Mouse (Mus musculus) liver, embryonic 15.5 days (tissue): ENCODE data around the gene Mab21l3. TPM values are rescaled to one million over a fixed set of nuclear protein-coding genes. Genes with fewer than 3 reads are reported as not detected.
A peak's percentile ranks its signal among the peaks of the same experiment; 100 is the strongest.

Experiments
- ATAC-seq: fragments of 200-750 bp; cut with Nextera tagmentation; 2 replicates; pipeline ENCODE4 v1.8.0; 2017; ENCODE audit warnings: moderate number of reproducible peaks, mild to moderate bottlenecking, moderate library complexity; ENCODE audit not compliant: insufficient read depth
- H3K27ac ChIP-seq: fragments of 300-500 bp; sonication (generic); replicated peaks from 2 replicates; pipeline ENCODE4 v1.5.1; 2015; ENCODE audit warnings: mild to moderate bottlenecking, inconsistent platforms
- H3K27me3 ChIP-seq: fragments of 300-500 bp; sonication (generic); 2 replicates; pipeline ENCODE4 v1.6.1; 2015; ENCODE audit warnings: mild to moderate bottlenecking, inconsistent platforms
- H3K36me3 ChIP-seq: fragments of 300-500 bp; sonication (generic); replicated peaks from 2 replicates; pipeline ENCODE4 v1.6.1; 2015; ENCODE audit warnings: moderate library complexity, mild to moderate bottlenecking, inconsistent platforms
- H3K4me1 ChIP-seq: fragments of 300-500 bp; sonication (generic); replicated peaks from 2 replicates; pipeline ENCODE4 v1.6.1; 2015; ENCODE audit warnings: inconsistent platforms
- H3K4me2 ChIP-seq: fragments of 300-500 bp; sonication (generic); 2 replicates; pipeline ENCODE4 v1.6.1; 2015; ENCODE audit warnings: moderate library complexity, mild to moderate bottlenecking, inconsistent platforms
- H3K4me3 ChIP-seq: fragments of 300-500 bp; sonication (generic); replicated peaks from 2 replicates; pipeline ENCODE4 v1.5.1; 2015; ENCODE audit warnings: mild to moderate bottlenecking, inconsistent platforms
- H3K9ac ChIP-seq: fragments of 300-500 bp; sonication (generic); 2 replicates; pipeline ENCODE4 v1.6.1; 2015; ENCODE audit warnings: moderate library complexity, mild to moderate bottlenecking, inconsistent platforms
- H3K9me3 ChIP-seq: fragments of 300-500 bp; sonication (generic); replicated peaks from 2 replicates; pipeline ENCODE4 v1.6.1; 2016; ENCODE audit warnings: inconsistent platforms
- WGBS: fragments of 180-500 bp; shearing (Covaris S2); methylation state at CpG from one replicate; pipeline ENCODE4 v1.1.7; 2015; ENCODE audit warnings: mixed read lengths; ENCODE audit not compliant: insufficient replicate concordance; 5-methylcytosine and 5-hydroxymethylcytosine counted together
- polyA plus RNA-seq: library from polyadenylated mRNA; unstranded; fragments of >200 nt; fragmentation: Nextera tagmentation; extraction: Ambion mirVana; gene quantifications from 2 replicates; pipeline ENCODE4 v1.2.1, GENCODE M21; 2015

The Mab21l3 gene
- polyA plus RNA-seq, 1 experiment from 2014 or later = not detected

DNA sequence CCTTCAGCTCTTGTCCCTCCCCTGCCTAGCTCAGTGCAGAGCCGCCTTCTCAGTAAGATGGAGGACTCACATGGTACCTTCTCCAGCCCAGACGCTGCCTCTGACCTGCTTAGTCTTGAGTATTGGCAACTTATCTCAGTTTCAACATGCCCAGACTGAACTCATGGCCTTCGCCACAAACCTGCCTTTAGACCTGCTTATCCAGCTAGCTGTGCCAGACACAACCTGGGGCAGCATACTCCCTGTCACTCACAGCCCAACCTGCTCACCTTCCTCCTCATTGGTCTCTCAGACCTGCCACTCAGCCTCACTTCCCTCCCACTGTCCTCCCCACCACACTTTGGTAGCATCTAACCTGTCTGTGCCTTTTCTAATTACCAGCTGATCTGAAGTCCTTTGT, 32.8 kb downstream of the Mab21l3 start:
- WGBS = 43% methylated on average over 3 of the region's 3 CpGs
- H3K4me1 ChIP-seq = no peaks in the 10 kb centered on the region
- no peak overlapping the region for H3K4me3 ChIP-seq
- ATAC-seq = no peak
- no peak overlapping the region for H3K27ac ChIP-seq
- H3K9me3 ChIP-seq = no peaks in the 10 kb centered on the region
- H3K27me3 ChIP-seq = no peaks in the 10 kb centered on the region
- no peak overlapping the region for H3K4me2 ChIP-seq
- no peak overlapping the region for H3K9ac ChIP-seq
- H3K36me3 ChIP-seq = no peaks in the 10 kb centered on the region

DNA sequence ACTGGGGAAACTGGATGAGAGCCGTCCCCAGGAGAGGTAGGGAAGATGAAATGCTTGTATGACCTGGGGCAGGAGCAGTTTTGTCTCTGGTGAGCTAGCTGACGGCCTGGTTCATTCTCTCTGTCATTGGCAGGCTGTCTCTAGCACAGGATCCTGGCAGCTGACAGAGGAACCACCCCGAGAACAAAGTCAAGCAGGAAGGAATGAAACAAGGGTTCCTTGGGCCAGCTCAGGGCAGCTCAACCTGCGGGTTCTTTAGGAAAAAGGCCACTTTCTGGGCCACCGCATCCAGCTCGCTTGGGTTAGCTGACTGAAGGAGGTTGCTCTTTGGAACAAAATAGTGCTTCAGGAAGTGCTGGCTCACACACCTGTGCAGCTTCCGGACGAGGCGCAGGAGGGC, 34.0 kb downstream of the Mab21l3 start:
- WGBS = 56% methylated on average over 9 of the region's 9 CpGs
- H3K9ac ChIP-seq = no peak overlapping the region
- no peak overlapping the region for H3K4me3 ChIP-seq
- H3K27me3 ChIP-seq = no peaks in the 10 kb centered on the region
- H3K9me3 ChIP-seq = no peaks in the 10 kb centered on the region
- no peaks in the 10 kb centered on the region for H3K4me1 ChIP-seq
- no peak for ATAC-seq
- no peaks in the 10 kb centered on the region for H3K36me3 ChIP-seq
- H3K27ac ChIP-seq = no peak overlapping the region
- H3K4me2 ChIP-seq = no peak overlapping the region

DNA sequence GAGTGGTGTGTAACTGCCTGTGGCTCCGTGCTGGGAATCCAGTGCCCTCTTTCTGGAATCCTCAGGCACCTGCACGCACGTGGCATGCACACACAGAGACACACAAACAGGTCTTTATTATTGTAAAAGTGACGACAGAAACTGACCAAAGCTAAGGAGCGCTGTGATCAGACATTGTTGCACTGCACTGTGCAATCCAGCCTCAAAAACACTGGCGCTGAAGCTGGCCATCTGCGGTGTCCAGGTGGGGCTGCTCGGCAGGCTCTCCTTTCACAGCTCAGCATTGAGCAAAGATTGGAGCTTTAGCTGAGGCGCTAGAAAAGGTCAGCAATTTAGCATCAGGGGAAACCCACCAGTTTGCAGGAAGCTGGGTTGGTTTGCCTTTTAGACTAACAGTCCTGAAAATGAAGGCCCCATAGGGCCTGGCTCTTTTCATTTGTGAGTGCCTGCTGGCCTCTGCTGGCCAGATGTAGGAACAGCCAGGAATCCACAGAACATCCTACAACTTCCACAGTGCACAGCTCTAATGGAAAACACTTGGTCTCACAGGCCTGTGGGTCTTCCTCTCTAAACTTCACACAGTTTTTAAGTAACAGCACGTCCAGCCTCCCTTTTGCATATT, 36.3 kb downstream of the Mab21l3 start:
- 55% methylated on average over 10 of the region's 10 CpGs for WGBS
- no peak overlapping the region for H3K27ac ChIP-seq
- ATAC-seq = no peak
- H3K4me2 ChIP-seq = no peak overlapping the region
- no peak overlapping the region for H3K9ac ChIP-seq
- H3K27me3 ChIP-seq = no peaks in the 10 kb centered on the region
- no peak overlapping the region for H3K4me3 ChIP-seq
- no peaks in the 10 kb centered on the region for H3K9me3 ChIP-seq
- H3K36me3 ChIP-seq = no peaks in the 10 kb centered on the region
- no peaks in the 10 kb centered on the region for H3K4me1 ChIP-seq

GRCm38 (mm10) chr3:101811931-101812330, 36.8 kb downstream of the Mab21l3 start:
- H3K9ac ChIP-seq = no peak overlapping the region
- no peak overlapping the region for H3K4me2 ChIP-seq
- H3K4me3 ChIP-seq = no peak overlapping the region
- no peaks in the 10 kb centered on the region for H3K9me3 ChIP-seq
- H3K4me1 ChIP-seq = no peaks in the 10 kb centered on the region
- no peak for ATAC-seq
- 42% methylated on average over 4 of the region's 4 CpGs for WGBS
- no peak overlapping the region for H3K27ac ChIP-seq
- H3K27me3 ChIP-seq = no peaks in the 10 kb centered on the region
- no peaks in the 10 kb centered on the region for H3K36me3 ChIP-seq

GRCm38 (mm10) chr3:101807646-101808045, 41.1 kb downstream of the Mab21l3 start:
- 67% methylated on average over 6 of the region's 6 CpGs for WGBS
- ATAC-seq = no peak
- Histone ChIP-seq H3K4me2 (no peak overlapping the region), H3K9me3 (no peaks in the 10 kb centered on the region), H3K27me3 (no peaks in the 10 kb centered on the region), H3K36me3 (no peaks in the 10 kb centered on the region), H3K9ac (no peak overlapping the region), H3K4me3 (no peak overlapping the region), H3K27ac (no peak overlapping the region), H3K4me1 (peaks cover 5% of the 10 kb centered on the region)

DNA sequence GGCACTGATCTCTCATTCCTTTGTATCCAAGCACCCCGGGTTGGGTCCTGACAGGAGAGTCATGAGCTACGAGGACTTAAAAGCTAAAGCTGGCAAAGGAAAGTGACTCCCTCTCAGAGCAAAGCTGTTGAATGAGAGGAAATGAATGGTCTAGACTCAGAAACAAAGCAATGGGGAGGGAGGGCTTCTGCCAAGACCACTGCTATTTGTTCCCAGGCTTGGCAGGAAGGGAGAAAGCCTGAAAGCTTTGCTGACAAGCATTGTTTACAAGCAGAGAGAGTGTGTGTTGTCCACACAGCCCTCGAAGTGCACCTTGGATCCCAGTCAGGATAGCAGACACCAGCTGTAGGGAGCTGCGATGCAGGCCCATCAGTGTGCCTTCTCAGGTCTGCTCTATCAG, 41.8 kb downstream of the Mab21l3 start:
- Histone ChIP-seq H3K27ac (no peak overlapping the region), H3K9me3 (no peaks in the 10 kb centered on the region), H3K4me3 (no peak overlapping the region), H3K9ac (no peak overlapping the region), H3K27me3 (no peaks in the 10 kb centered on the region), H3K4me2 (no peak overlapping the region), H3K4me1 (peaks cover 5% of the 10 kb centered on the region), H3K36me3 (no peaks in the 10 kb centered on the region)
- no peak for ATAC-seq
- 38% methylated on average over 4 of the region's 4 CpGs for WGBS

- H3K9ac ChIP-seq = no peak overlapping the region
Measured at GRCm38 (mm10) chr3:101806149-101806548, 42.6 kb downstream of the Mab21l3 start.

GRCm38 (mm10) chr3:101805562-101806004, 43.2 kb downstream of the Mab21l3 start:
- Histone ChIP-seq H3K27ac (no peak overlapping the region), H3K4me1 (peaks cover 5% of the 10 kb centered on the region), H3K4me2 (no peak overlapping the region), H3K4me3 (no peak overlapping the region), H3K27me3 (no peaks in the 10 kb centered on the region), H3K9me3 (no peaks in the 10 kb centered on the region), H3K9ac (no peak overlapping the region), H3K36me3 (no peaks in the 10 kb centered on the region)
- 0 out of 2 replicates have a peak, but pooled peaks have one; percentile 22 for ATAC-seq
- 28% methylated on average over 13 of the region's 13 CpGs for WGBS

More at GRCm38 (mm10) chr3:101806149-101806548, 42.6 kb downstream of the Mab21l3 start:
- H3K36me3 ChIP-seq = no peaks in the 10 kb centered on the region
- peaks cover 5% of the 10 kb centered on the region for H3K4me1 ChIP-seq
- no peaks in the 10 kb centered on the region for H3K9me3 ChIP-seq
- WGBS = 5% methylated on average over 16 of the region's 16 CpGs
- ATAC-seq = peak; percentile 70
- no peaks in the 10 kb centered on the region for H3K27me3 ChIP-seq
- peak overlapping the region; percentile 41 for H3K4me2 ChIP-seq
- no peak overlapping the region for H3K27ac ChIP-seq
- H3K4me3 ChIP-seq = no peak overlapping the region

DNA sequence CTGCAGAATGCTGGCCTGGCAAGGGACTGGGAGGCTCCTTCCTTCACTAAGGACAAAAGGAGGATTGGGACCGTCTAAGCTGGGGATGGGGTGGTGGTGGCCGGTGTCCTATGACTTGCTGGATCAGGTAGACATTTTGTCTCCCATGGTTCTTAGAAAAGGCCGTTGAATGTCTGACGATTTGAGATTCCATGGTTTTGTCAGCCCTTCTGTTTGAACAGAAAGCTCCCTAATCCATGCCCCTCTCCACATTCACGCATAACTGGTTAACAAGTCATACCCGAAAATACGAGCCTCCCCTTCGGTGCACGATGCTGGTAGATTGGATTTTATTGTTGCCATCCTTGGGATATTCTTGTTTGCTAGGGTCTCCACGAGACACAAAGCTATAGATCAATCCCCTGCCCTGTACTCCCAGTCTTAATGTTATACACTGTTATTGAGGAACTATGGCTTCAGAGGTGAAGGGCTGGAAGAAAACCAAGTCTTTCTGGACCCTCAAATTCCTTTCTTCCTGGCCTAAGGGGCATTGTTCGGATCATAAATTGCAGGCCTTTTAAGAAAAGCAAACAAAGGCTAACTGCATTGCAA, 43.7 kb downstream of the Mab21l3 start:
- no peak overlapping the region for H3K27ac ChIP-seq
- no peaks in the 10 kb centered on the region for H3K9me3 ChIP-seq
- H3K4me3 ChIP-seq = no peak overlapping the region
- no peaks in the 10 kb centered on the region for H3K36me3 ChIP-seq
- peaks cover 5% of the 10 kb centered on the region for H3K4me1 ChIP-seq
- 63% methylated on average over 11 of the region's 11 CpGs for WGBS
- H3K9ac ChIP-seq = no peak overlapping the region
- ATAC-seq = no peak
- H3K4me2 ChIP-seq = no peak overlapping the region
- no peaks in the 10 kb centered on the region for H3K27me3 ChIP-seq

DNA sequence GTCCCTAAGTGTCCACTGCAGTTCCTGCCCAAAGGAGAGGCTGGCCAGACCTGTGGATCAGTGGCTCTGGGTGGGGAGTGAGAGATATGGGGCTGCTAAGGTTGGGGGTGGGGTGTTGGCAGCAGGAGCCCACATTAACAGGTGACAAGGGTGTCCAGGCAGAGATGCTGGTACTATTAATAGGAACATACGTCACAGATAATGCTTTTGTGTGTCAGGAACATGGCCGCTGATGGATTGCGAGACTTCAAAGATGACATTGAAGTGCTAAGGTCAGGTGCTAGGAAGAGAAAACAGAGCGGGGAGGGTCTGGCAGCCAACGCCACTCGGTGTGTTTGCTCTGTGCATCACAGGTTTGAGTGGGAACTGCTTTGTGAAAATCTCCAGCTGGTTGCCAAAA, 44.4 kb downstream of the Mab21l3 start:
- no peak overlapping the region for H3K9ac ChIP-seq
- H3K27me3 ChIP-seq = no peaks in the 10 kb centered on the region
- no peak overlapping the region for H3K4me3 ChIP-seq
- WGBS = 60% methylated on average over 6 of the region's 6 CpGs
- no peaks in the 10 kb centered on the region for H3K9me3 ChIP-seq
- no peak overlapping the region for H3K27ac ChIP-seq
- H3K4me1 ChIP-seq = peaks cover 5% of the 10 kb centered on the region
- H3K36me3 ChIP-seq = no peaks in the 10 kb centered on the region
- ATAC-seq = no peak
- no peak overlapping the region for H3K4me2 ChIP-seq

- Histone ChIP-seq H3K4me1 (peaks cover 5% of the 10 kb centered on the region), H3K36me3 (no peaks in the 10 kb centered on the region), H3K9ac (no peak overlapping the region), H3K27me3 (no peaks in the 10 kb centered on the region), H3K9me3 (no peaks in the 10 kb centered on the region), H3K4me2 (no peak overlapping the region), H3K4me3 (no peak overlapping the region), H3K27ac (no peak overlapping the region)
- 70% methylated on average over 6 of the region's 6 CpGs for WGBS
- no peak for ATAC-seq
Measured at GRCm38 (mm10) chr3:101803764-101804163, 45.0 kb downstream of the Mab21l3 start.

DNA sequence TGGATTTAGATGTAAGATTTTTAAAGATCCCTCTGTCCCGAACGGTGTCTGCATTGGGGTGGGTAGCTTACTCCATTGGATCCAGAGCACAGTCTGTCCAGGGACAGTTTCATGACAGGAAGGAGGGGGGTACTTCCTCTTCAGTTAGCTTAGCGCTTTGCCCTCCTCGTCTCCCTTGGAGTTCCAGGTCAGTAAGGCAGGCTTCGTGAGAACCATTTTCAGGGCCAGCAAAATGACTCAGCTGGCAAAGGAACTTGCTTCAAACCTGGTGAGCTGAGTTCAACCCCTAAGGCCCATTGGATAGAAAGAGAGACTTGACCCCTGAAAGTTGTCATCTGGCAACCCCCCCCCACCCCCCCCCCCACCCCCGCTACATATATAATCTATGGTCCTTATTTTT, 46.0 kb downstream of the Mab21l3 start:
- no peak overlapping the region for H3K27ac ChIP-seq
- H3K9ac ChIP-seq = no peak overlapping the region
- no peaks in the 10 kb centered on the region for H3K9me3 ChIP-seq
- no peaks in the 10 kb centered on the region for H3K27me3 ChIP-seq
- H3K4me1 ChIP-seq = peaks cover 5% of the 10 kb centered on the region
- H3K36me3 ChIP-seq = no peaks in the 10 kb centered on the region
- 42% methylated on average over 6 of the region's 6 CpGs for WGBS
- no peak overlapping the region for H3K4me3 ChIP-seq
- no peak for ATAC-seq
- H3K4me2 ChIP-seq = no peak overlapping the region
